Mouse (Mus musculus) left cerebral cortex, postnatal 36 days (tissue): ENCODE measurements around the gene Galr3. TPM values are rescaled to one million over a fixed set of nuclear protein-coding genes. Genes with fewer than 3 reads are reported as not detected.

ENCODE experiments used
- DNase-seq, 2 experiments: peaks; one replicate each; pipeline ENCODE4 v3.0.0; 2021 to 2022; ENCODE audit warnings: low spot score in 2 of 2, mixed read lengths in 1 of 2
- intact Hi-C: fragments of 180-260 bp; cut with DNase I; formaldehyde crosslinking; loops from one replicate; pipeline ENCODE4 v1.15.1; 2025
- microRNA-seq: library from miRNA; unstranded; fragments of <30 nt; microRNA quantifications from one replicate; pipeline ENCODE4 v1.2.0, GENCODE M21; 2022
- total RNA-seq, 2 experiments: library from RNA; stranded (reverse); gene quantifications; 2 replicates each; pipeline ENCODE4 v1.2.3; 2021

Galr3 gene
- total RNA-seq, 2 experiments from 2014 or later: not detected

DNA sequence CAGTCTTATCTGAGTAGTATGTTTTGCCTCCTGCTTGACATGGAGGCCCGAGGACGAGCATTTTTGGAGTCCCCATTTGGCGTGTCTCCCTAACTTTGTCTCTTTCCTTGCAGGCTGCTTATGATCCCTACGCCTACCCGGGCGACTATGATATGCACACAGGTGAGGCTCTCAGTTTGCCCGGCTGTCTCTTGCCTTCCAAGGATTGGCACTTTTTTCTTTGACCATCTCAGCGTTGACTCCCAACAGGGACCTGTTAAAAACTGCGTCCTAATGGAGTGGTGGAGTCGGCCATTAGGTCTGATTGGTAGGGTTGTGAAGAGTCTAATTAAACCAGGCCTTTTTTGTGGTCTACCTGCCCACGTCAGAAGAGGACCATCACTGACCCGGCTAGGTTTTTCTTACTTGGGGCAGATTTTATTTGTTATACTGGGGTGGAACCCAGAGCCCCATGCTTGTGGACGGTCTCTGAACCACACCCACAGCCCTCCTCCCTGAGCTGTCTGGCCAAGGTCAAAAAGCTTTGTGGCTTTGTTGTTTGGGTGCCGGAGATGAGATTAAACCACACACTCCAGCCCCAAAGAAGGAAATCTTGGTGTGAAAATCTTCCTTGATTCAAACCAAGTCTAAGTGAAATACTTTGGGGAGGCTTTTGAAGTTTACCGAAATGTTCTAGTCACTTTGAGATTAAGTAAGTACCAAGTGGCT, 34.1 kb downstream of the Galr3 start:
- DNase-seq: no peak
- intact Hi-C loops: loop anchor here (5.0 kb wide), 1 partner anchor 66 kb away; the partner anchor contains the start of genes 1700088E04Rik and Polr2f

- no peak for DNase-seq
- intact Hi-C loops: loop anchor here (5.0 kb wide), 1 partner anchor 63 kb away; the partner anchor contains the start of genes 1700088E04Rik and Polr2f
Measured at GRCm38 (mm10) chr15:79079567-79079966, 37.9 kb downstream of the Galr3 start.

DNA sequence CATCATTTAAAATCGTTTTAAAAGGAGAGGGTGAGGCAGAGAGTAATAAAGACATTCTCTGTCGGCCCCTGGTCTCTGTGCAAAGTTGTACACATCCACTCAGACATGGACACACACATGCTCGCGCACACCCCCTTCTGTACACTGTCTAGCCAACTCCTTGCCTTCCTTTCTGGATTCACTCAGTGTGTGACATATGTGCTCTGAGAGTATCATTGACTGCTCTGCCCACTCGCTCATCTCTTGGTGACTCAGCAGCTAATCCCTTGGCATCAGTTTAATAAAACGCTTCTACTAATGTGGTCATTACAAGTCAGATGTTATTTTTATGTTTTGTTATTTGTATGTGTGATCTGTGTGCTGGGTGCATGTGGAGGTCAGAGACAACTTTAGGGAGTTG, 50.6 kb downstream of the Galr3 start:
- DNase-seq: no peak
- intact Hi-C loops: no loop called here

Small RNA genes lying within 50 kb of the gene (microRNA-seq; reads per million reads assigned to microRNA genes)
- gene Mir6956: not detected

Other genes with a start within 250 kb of the Galr3 start
- gene Card10, start 238.8 kb upstream of the Galr3 start, total RNA-seq: 1 to 10 TPM; 3.6 to 4.3 TPM
- gene Cdc42ep1, start 199.3 kb upstream of the Galr3 start, total RNA-seq: 10 to 100 TPM; 14.4 to 16.5 TPM
- not detected for gene Lgals2, start 186.4 kb upstream of the Galr3 start, total RNA-seq
- 10 to 100 TPM; 57.6 to 65.0 TPM for gene Gga1, start 164.7 kb upstream of the Galr3 start, total RNA-seq
- under 1 TPM in 1 of 2 experiments, not detected in 1; 0.97 TPM for gene Gm49510, start 142.2 kb upstream of the Galr3 start, total RNA-seq
- gene Sh3bp1, start 142.1 kb upstream of the Galr3 start, total RNA-seq: 10 to 100 TPM; 23.7 to 31.5 TPM
- 100 to 1,000 TPM; 159 to 192 TPM for gene Pdxp, start 128.0 kb upstream of the Galr3 start, total RNA-seq
- 10 to 100 TPM; 19.3 to 25.0 TPM for gene Lgals1, start 115.2 kb upstream of the Galr3 start, total RNA-seq
- gene Nol12, start 107.0 kb upstream of the Galr3 start, total RNA-seq: 10 to 100 TPM; 39.5 to 42.1 TPM
- gene Triobp, start 94.2 kb upstream of the Galr3 start, total RNA-seq: 10 to 100 TPM; 14.3 to 19.5 TPM
- 100 to 1,000 TPM in 1 of 2 experiments, 10 to 100 TPM in 1; 87.0 to 113 TPM for gene H1f0, start 13.4 kb upstream of the Galr3 start, total RNA-seq
- gene Ankrd54, start 21.0 kb downstream of the Galr3 start, total RNA-seq: 10 to 100 TPM; 14.1 to 19.0 TPM
- 10 to 100 TPM; 62.6 to 65.3 TPM for gene Eif3l, start 33.3 kb downstream of the Galr3 start, total RNA-seq
- 10 to 100 TPM; 26.8 to 28.0 TPM for gene Micall1, start 67.0 kb downstream of the Galr3 start, total RNA-seq
- gene Polr2f, start 99.1 kb downstream of the Galr3 start, total RNA-seq: 100 to 1,000 TPM in 1 of 2 experiments, 10 to 100 TPM in 1; 95.2 to 109 TPM
- 10 to 100 TPM; 12.6 to 13.2 TPM for gene 1700088E04Rik, start 99.4 kb downstream of the Galr3 start, total RNA-seq
- gene Sox10, start 123.4 kb downstream of the Galr3 start, total RNA-seq: 10 to 100 TPM; 29.2 to 29.8 TPM
- gene Pick1, start 187.3 kb downstream of the Galr3 start, total RNA-seq: 10 to 100 TPM; 48.9 to 50.4 TPM
- 1 to 10 TPM in 1 of 2 experiments, under 1 TPM in 1; 0.20 to 1.2 TPM for gene Gm49486, start 187.5 kb downstream of the Galr3 start, total RNA-seq
- gene Slc16a8, start 212.9 kb downstream of the Galr3 start, total RNA-seq: under 1 TPM in 1 of 2 experiments, not detected in 1; 0.17 TPM
- gene Baiap2l2, start 243.7 kb downstream of the Galr3 start, total RNA-seq: 1 to 10 TPM; 3.5 to 4.5 TPM